Mouse (Mus musculus): ENCODE results near the gene Izumo4. TPM values are rescaled to one million over a fixed set of nuclear protein-coding genes. Genes with fewer than 3 reads are reported as not detected.

The Izumo4 gene
- polyA plus RNA-seq, 1 experiment = 10.8 TPM

GRCm38 (mm10) chr10:80677128-80677875, 24.7 kb upstream of the Izumo4 start:
- no peak for TF ChIP-seq GATA1 (IDR thresholded peaks at IDR 0.05; ENCODE audit: low read length)

- TF ChIP-seq GATA1 (IDR thresholded peaks at IDR 0.05; ENCODE audit: low read length) = no peak
Observed at GRCm38 (mm10) chr10:80677942-80678436, 24.0 kb upstream of the Izumo4 start, which contains the start of gene Mknk2. TSS of gene Mknk2 (minus strand) at chr10:80678112.

- no peak for TF ChIP-seq GATA1 (IDR thresholded peaks at IDR 0.05; ENCODE audit: low read length)
Observed at GRCm38 (mm10) chr10:80678601-80679377, 23.2 kb upstream of the Izumo4 start.

- TF ChIP-seq GATA1 (IDR thresholded peaks at IDR 0.05; ENCODE audit: low read length) = no peak
Observed at GRCm38 (mm10) chr10:80679556-80680259, 22.3 kb upstream of the Izumo4 start.

- no peak for TF ChIP-seq GATA1 (IDR thresholded peaks at IDR 0.05; ENCODE audit: low read length)
Observed at GRCm38 (mm10) chr10:80680260-80680696, 21.7 kb upstream of the Izumo4 start.

- TF ChIP-seq GATA1 (IDR thresholded peaks at IDR 0.05; ENCODE audit: low read length) = no peak
Observed at GRCm38 (mm10) chr10:80682003-80682402, 20.0 kb upstream of the Izumo4 start.

GRCm38 (mm10) chr10:80683647-80684046, 18.3 kb upstream of the Izumo4 start:
- TF ChIP-seq GATA1 (IDR thresholded peaks at IDR 0.05; ENCODE audit: low read length) = no peak

GRCm38 (mm10) chr10:80684214-80684613, 17.8 kb upstream of the Izumo4 start:
- TF ChIP-seq GATA1 (IDR thresholded peaks at IDR 0.05; ENCODE audit: low read length) = no peak

- TF ChIP-seq GATA1 (IDR thresholded peaks at IDR 0.05; ENCODE audit: low read length) = no peak
Observed at GRCm38 (mm10) chr10:80684984-80685383, 17.0 kb upstream of the Izumo4 start.

- no peak for TF ChIP-seq GATA1 (IDR thresholded peaks at IDR 0.05; ENCODE audit: low read length)
Observed at GRCm38 (mm10) chr10:80686617-80687016, 15.4 kb upstream of the Izumo4 start.

- TF ChIP-seq GATA1 (IDR thresholded peaks at IDR 0.05; ENCODE audit: low read length) = no peak
Observed at GRCm38 (mm10) chr10:80687850-80688249, 14.1 kb upstream of the Izumo4 start.

GRCm38 (mm10) chr10:80692249-80693165, 9.5 kb upstream of the Izumo4 start:
- no peak for TF ChIP-seq GATA1 (IDR thresholded peaks at IDR 0.05; ENCODE audit: low read length)

GRCm38 (mm10) chr10:80693401-80694045, 8.5 kb upstream of the Izumo4 start:
- TF ChIP-seq GATA1 (IDR thresholded peaks at IDR 0.05; ENCODE audit: low read length) = no peak
